Mouse (Mus musculus): ENCODE measurements at regions not wholly inside any gene's neighbourhood (a gene's known extent, or its start where the extent isn't known, plus 50 kb on each side); places are given as distances from the start of the nearest gene placed in this dataset.
A peak's percentile ranks its signal among the peaks of the same experiment; 100 is the strongest.

DNA sequence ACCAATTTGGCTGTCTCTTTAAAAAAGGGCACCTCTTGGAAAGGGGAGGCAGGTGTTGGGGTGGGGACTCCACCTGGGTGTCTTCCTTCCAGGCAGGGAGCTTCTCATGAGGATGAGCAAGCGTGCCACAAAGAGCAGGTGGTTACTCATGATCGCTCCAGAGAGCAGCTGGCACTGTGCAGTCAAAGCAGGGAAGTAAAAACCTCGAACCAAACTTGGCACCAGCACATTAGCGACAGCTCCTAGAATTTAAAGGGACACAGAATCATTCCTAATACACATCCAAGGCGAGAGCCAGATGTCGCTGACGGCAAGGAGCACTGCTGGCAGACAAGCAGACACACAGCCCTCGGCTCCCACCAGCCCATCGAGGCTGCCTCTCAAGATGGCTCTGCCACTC lies 70.4 kb downstream of the Irx5 start:
- DNase-seq (ENCODE audit: low spot score in 2 of 2): peak; percentile 17 to 48

DNA sequence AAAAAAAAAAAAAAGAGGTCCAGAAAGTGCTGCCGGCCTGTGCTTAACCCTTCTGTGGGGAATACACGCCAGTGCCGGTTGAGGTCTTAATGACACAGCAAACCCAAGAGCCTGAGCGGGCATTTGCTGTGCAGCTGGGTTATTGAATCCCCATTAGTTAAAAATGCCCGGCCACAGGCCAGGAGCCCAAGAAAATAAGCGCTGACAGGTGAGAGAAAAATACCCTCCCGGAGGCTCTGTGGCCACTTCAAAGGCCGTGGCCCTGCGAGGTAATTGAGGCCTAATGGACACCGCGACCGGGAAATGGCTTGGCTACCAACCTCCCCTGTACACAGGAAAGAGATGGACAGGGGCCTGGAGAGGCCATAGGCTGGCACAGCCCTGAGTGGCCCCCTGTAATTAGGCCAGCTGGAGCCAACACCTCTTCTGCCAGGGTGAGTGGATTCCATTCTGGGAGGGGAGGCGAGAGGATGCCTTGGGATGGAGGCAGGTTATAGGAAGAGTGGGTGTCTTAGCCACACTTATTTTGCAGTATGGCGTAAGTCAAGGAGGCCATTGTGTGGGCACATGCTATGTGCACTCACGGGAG lies 79.7 kb downstream of the Irx5 start:
- DNase-seq (ENCODE audit: low spot score in 2 of 2): no peak

DNA sequence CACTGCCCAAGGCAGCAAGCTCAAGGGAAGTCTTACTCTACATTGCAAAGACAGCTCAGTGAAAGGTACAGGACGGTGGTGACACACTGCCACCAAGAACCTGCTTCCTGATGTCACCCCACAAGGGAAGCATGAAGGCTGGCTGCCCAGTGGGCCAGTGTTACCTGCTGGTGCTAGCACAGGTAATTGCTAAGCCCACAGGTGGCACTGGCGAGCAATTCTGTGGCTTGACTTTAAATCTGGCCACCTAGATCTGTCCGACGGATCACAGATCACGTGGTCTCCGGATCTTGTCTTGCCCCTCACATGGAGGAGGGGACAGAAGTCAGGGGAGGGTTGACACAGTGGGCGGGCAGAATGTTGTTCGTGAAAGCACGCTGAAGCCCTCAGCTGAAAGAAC lies 80.9 kb downstream of the Irx5 start:
- no peak for DNase-seq (ENCODE audit: low spot score in 2 of 2)

DNA sequence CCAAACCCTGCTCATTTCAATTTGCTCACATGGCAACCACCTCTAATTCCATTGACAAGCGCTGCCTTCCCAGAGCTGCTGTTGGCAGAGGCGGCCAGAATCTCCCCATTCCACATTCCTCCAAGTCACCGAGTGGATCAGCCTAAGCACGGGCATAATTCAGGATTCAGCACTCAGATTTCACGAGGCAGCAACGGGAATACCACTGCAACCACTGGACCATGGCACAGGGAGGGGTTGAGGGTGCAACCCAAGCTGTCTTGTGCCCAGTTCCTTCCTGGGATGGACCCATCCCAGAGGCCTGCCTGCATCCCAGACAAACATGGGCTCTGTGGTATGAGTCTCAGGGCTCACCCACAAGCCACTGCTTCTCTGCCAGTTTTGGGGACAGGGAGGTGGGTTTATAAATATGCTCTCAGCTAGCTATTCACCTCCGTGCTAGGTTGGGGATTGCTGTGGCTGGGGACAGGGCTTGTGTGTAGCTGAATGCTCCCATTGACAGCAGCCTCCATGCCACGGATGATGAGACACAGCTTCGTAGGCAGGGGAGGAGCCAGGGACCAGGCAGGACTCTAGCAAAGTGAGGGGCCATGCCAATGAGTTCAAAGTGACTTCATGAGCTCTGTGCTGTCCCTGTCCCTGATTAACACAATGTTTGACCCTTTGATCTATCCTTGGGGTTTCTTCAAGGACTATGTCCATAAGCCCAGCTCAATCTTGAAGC lies 82.5 kb downstream of the Irx5 start:
- DNase-seq (ENCODE audit: low spot score in 2 of 2): no peak

DNA sequence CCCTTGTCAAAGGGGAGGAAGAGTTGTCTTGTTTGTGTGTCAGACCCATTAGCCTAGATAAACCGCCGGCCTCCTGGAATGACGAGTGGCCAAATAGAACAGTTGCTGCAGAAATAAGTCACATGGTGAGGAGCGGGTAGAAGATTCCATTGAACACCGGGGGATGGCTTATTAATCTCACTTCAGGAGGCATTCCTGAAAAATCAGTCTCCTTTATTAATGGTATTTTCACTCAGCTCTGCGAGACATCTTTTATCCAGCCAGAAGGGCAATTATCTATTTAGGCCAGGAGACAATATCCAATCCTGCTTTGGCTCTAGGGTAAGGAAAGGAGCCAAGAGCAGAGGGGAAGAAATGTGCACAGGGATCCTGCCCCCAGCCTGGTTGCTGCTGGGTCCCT lies 84.7 kb downstream of the Irx5 start:
- DNase-seq (ENCODE audit: low spot score in 2 of 2): no peak

DNA sequence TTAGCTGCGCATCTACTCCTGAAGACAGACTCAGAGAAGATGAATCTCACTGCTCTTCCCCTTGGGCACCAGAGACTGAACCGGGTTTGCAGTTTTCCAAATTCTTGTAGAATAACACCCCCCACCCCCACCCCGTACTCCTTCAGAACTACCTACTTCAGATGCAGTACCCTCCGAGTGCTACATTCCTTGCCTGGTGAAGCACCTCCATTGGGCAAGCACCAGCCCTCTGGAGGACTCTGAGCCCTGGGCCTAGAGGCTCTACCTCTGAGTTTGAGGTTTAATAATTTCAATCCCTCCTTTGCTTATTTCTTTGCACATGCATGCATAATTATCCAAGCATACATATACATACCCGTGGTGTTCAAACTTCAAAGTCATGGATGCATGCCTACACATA lies 101.9 kb downstream of the Irx5 start:
- no peak for DNase-seq (ENCODE audit: low spot score in 2 of 2)

DNA sequence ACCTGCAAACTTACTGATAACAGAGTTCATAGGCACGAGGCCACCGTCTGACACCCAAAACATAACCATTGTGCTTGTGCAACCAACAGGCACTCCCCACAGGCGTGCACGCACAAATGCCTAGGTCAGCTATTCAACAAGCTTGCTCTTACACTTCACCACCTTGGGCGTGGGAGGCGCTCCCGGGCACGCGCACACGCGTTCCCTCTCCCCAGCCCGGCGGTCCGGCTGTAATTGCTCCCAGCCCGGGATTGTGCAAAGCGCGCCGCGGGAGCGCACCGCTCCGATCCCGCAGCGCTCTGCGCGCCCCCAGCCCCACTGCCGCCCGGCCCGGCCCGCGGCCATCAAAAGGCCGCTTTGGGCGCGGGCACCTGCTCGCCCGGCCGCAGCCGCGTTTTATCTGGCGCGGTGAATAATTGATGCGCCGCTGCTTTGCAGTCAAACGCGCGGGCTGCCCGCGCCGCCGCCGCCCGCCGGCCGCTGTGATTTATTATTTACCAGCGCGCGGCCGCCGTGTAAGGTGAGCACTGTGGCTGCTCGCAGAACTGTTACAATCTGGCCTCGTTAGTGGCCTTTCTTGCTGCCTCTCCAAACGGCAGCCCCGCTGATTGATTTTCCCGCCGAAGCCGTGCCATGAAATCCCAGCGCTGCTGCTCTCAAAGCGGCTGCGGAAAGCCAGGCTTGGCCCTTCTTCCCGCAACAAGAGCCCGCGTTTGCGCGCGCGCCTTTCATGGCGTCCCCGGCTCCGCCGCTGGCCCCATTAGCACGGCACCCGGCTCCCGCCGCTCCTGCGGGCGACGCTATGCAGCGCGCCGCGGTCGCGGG lies 102.9 kb downstream of the Irx5 start:
- DNase-seq (ENCODE audit: low spot score in 2 of 2): peak in 1 of 2 experiments; percentile 20

DNA sequence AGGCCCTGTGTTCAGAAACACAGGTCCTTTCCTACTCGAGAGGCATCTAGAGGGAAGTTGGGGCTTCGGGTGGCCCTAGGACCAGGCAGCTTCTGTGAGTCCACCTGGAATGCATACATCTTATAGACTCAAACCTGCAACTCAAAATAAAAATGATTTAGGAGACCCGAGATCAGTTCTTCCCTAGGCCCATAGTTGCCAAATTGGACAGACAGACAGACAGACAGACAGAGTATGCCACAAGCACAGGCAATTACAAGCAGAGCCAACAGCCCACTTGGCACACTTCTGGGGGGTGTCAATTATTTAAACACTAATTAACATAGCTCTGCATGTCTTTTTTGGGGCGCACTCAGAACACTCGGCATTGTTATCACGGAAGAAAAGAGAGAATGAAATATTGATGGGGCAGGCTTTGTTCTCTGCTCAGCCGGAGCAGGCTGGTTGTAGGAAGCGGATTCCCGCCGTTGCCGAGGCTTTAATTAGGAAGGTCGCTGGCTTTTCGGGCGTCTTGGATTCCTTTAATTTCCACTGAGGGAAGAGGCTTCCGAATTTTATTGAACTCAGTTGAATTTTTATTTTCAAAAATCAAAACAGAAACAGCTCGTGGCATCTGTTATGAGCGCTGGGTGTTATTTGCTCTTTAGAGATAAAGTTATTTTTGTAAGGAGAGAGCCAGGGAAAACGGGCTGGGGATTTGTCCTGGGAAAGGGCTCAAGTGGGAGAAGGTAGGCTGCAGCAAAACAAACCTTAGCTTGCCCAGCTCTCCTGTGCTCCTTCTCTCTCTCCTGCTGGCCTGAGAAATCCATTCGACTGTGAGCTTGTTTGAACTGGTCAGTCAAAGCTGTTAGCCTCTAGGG lies 111.9 kb downstream of the Irx5 start:
- DNase-seq (ENCODE audit: low spot score in 2 of 2): peak in 1 of 2 experiments; percentile 11

DNA sequence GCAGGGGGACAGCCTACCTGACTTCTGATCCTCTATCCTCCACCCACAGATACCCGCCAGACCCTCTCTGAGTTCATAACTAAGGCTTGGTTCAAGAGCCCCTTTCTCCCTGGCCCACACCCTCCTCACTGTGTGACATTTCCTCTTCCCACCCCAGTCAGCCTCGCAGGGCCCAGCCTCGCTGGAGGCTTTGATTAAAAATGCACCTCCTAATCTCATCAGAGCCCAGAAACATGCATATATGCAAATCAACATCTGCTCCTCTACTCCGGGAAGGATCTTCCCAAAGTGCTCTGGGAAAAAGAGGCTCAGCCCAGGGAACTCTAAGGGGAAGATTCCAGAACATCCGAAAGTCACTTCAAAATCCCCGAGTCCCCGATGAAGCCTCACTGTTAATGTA lies 114.8 kb downstream of the Irx5 start:
- DNase-seq (ENCODE audit: low spot score in 2 of 2): no peak

DNA sequence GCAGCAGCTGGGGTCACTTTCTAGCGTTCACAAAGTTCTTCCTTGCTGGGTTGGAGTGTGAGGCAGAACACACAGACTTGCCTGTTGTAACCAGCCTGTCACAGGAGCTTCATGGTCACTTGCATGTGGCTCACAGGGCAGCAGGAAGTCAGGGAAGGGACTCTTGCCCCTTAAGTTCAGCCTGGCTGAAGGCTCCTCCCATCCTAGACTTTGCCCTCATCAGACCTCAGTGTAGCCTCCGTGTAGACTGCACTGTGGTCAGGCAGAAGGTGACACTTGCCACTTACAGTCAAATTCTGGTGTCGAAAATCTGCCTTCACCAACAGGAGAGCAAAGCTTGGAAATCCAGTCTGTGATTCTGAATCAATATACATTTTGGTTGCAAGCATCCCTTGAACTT lies 115.4 kb downstream of the Irx5 start:
- no peak for DNase-seq (ENCODE audit: low spot score in 2 of 2)

DNA sequence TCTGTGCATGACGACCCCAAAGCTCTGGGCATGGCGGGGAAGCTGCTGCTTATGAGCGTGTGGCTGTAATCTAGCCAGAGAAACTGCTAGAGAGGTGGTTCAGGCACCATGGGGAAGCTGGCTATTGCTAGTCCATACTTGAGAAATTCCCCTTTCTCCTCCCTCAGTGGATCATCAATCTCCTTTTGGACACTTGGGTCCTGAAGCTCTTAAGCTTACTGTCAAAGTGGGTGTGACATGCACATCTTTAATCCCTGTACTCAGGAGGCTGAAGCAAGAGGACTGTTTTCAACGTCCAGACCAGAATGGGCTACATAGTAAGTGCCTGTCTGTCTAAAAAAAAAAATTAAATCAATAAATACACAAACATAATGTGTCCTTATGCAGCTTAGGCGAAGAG lies 125.0 kb downstream of the Irx5 start:
- DNase-seq (ENCODE audit: low spot score in 2 of 2): no peak

DNA sequence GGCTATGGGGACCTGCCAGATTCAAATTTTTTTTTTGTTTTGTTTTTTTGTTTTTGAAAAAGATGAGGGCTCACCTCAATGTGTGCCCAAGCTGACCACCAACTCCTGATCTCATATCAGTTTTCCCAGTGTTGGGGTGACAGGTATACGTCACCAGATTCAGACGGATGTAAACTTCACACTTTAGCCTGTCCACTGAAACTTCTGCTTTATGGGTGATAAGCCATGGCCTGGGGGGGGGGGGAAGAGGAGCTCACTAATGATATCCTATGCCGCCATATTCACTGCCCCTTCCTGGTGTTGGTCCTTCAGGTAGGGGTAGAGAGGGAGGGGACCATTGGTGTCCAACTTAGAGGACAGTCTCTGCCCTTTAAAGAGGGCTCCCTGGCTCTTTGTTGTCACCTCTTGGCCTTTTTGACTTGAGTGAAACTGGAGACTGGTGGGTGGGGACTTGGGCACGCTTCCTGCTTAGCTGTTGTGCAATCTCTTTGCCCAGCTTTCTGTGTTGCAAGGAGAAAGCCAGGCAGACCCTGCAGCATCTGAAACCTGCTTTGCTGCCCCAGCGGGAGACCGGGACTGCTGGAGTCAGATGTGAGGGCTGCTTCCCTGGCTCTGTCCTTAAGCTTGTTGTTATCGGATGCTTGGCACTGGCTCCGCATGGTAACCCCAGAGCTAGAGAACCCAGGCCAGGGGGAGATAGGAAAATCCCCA lies 125.8 kb downstream of the Irx5 start:
- DNase-seq (ENCODE audit: low spot score in 2 of 2): no peak

DNA sequence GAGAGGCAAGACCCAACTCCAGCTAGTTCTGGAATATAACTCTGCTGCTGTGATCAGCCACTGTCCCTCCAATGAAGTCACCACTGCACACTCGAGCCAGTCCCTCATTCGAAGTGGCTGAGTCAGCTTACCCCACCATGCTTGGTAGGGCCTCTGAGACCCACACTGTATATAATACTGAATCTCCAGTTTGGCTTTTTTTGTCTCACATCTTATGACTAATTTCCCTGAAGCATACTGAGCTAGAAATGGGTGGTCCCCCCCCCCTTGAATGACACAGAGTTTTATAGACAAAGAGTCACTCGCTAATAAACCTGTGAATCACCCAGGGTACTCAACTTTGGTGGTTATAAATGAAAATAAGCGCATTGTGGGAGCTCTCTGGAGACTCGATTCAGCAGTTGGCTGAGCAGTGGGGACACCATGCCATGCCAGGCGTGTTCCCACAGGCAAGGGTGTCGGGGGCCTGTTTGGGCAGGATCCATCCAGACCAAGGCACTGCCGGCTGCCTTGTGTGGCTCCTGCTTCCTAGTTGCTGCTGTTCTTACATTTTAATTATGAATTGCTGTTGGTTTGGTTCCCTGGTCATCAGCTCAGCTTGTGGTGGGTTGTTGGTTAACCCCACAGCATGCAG lies 131.2 kb downstream of the Irx5 start:
- peak in 1 of 2 experiments; percentile 39 for DNase-seq (ENCODE audit: low spot score in 2 of 2)

DNA sequence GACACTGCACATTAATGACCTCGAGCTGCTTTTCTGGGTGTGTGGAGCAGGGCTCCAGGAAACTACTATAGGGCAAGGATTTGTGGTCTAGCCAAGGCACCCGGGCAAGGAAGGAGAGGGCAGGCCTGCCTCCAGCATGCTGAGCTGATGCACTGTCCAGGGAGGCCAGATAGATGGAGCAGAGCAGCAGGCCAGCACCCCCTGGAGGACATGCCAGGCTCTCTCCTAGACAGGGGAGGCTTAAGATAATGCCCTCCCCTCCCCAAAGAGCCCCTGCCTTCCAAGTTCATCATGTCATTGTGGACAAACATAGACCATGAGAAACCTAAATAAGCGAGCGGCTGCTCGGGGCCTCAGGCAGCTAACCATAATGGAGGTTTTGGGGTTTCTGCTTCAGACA lies 134.1 kb downstream of the Irx5 start:
- DNase-seq (ENCODE audit: low spot score in 2 of 2): no peak

DNA sequence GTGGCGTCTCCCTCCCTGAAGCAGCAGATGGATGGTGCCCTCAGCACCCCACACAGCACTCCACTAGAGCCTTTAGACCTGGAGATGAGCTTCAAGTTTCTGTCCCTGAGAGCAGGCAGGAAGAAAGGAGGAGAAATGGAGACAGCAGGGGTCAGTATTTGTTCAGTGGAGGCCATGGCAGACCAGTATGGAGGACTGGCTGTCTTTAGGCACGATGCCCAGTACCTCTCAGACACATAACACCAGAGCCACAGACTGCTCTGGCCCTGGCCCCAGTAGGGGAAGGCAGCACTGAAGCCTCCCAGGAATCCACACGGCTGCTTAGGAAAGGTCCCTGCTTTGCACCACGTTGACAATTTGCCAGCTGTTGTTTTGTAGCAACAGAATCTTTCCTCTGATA lies 136.0 kb downstream of the Irx5 start:
- no peak for DNase-seq (ENCODE audit: low spot score in 2 of 2)

DNA sequence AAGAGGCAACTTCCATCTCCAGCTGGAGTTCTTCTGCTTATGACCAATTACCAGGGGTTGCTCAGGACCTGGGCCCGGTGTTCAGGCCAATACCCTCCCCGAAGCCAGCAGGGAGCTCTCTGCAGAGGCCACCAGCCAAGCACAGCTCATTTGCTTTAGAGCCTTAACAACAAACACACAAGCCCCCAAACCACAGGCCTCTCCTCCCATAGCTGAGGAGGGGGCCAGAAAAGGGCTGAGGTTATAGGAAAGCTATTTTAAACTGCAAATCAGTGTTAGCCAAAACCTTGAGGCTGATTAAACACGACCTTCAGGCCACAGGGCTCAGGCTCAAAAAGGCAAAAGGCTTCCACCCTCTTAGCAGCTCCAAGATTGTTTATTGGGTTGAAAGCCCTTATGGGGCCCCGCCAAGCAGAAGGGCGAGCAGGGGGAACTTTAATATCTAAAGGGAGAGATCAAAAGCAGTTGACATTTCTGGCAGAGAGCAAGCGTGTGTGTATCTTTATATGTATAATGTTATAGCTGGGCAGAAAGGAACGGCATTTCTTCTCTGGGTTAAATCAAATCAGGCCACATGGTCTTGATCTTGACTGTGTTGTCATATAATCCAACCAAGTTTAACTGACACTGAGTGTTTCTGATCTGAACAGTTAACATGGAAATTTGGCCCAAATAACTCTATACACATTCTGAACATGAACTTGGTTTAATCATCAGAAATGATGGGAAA lies 148.3 kb downstream of the Irx5 start:
- DNase-seq (ENCODE audit: low spot score in 2 of 2): no peak

DNA sequence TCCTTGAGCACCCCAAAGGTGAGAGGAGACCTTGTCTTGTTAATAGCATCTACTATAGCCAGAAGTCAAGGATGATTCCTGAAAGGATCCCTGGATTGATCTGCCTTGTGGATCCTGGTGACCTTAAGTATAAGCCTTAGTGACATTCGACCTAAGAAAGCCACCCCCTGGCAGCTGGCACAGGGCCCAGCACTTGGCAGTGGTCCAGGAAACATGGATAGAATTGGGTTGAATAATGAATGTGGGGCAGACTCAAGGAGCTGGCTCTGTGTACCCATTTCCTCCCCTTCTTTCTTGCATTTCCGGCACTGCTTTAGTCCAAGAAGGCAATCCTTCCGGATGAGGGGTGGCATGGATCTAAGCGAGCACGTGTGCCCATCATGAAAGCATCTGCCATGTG lies 149.0 kb downstream of the Irx5 start:
- no peak for DNase-seq (ENCODE audit: low spot score in 2 of 2)

DNA sequence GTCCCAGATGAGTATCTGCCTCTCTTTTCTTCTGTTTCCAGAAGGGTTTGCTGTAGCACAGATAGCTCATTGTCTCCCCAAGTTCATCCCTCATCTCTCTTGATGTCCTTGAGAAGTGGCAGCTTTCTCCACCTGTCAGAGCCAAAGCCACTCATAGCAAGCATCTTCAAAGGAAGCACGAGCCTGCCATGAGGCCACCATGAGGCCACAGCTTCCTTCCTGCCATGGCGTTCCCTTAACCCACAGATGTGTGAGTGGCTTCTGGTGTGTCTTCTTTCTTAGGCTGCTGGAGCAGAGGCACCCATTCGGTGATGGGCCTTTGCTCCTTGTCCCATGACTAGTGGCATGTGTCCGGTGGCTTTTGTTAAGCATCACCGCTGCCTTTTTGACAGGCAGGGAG lies 149.5 kb downstream of the Irx5 start:
- DNase-seq (ENCODE audit: low spot score in 2 of 2): no peak

DNA sequence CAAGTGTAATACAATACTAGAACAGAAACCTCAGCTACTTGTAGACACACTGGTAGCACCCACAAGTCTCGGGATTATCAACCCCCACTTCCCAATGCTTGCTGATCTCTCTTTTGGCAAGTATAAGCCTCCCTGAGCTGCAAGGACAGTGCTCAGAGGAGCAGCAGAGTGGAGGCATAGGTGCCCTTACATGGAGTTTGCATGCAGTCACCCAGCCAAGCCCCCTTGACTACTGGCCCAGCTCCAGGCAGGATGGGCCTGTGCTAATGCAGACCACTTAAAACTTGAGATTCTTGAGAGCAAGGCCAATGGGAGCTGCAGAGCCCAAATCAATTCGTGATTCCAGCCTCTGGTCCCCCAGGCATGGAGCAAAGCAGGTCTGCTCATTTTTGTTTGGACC lies 158.0 kb downstream of the Irx5 start:
- no peak for DNase-seq (ENCODE audit: low spot score in 2 of 2)

DNA sequence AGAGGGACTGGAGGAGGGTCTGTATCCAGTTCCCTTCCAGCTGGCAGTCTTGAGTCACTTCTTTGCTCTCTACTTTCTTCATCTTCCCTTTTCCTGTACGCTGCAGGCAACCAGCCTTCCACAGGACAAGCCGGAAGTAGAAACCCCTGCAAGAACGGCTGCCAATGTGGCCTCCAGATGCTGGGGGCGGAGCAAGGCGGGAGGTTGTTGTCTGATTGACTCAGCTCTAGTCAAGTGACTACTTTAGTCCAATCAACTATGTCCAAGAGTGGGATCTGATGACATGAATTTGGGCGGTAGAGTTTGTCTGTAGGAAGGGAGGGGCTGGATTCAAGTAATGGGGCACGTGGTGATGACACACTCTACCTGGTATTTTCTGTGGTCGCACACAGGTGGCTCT lies 156.1 kb upstream of the Irx6 start:
- DNase-seq (ENCODE audit: low spot score in 2 of 2): no peak
